10 mouse cellular contexts compared by ENCODE assay signal in genomic region chr4:10242117-10242516, GRCm38 (mm10).
"Had no signal": no experiment of that assay in that cellular context is flagged by ENCODE, and none has a peak within 500 bp of the region (broad histone marks: within the 10 kb centered on the region; RNA-seq: fewer than 3 reads in every experiment).

No protein-coding gene starts in this region.

- H3K27me3 ChIP-seq: kidney, embryonic 15.5 days; midbrain, embryonic 12.5 days; neural tube, embryonic 13.5 days had no signal

- DNase-seq: kidney, postnatal 14 days; left cerebral cortex, postnatal 4 days; lung, adult 18-20 months; thymus, postnatal 4 days had no signal

- H3K9ac ChIP-seq: kidney, embryonic 15.5 days; liver, embryonic 14.5 days; midbrain, embryonic 12.5 days; neural tube, embryonic 13.5 days had no signal

- H3K4me2 ChIP-seq: kidney, embryonic 15.5 days; midbrain, embryonic 12.5 days; neural tube, embryonic 13.5 days had no signal

- ATAC-seq: midbrain, embryonic 16.5 days had no signal

- H3K27ac ChIP-seq: kidney, embryonic 15.5 days; liver, embryonic 14.5 days; midbrain, embryonic 12.5 days; neural tube, embryonic 13.5 days; stomach, postnatal 0 days had no signal

- H3K4me3 ChIP-seq: kidney, embryonic 15.5 days; midbrain, embryonic 12.5 days; neural tube, embryonic 13.5 days had no signal

- H3K4me1 ChIP-seq: kidney, embryonic 15.5 days; midbrain, embryonic 12.5 days; neural tube, embryonic 13.5 days had no signal

- H3K9me3 ChIP-seq: kidney, embryonic 15.5 days; midbrain, embryonic 12.5 days; neural tube, embryonic 13.5 days had no signal

- H3K36me3 ChIP-seq: kidney, embryonic 15.5 days; midbrain, embryonic 12.5 days; neural tube, embryonic 13.5 days had no signal
